Mouse (Mus musculus): ENCODE data around the gene Slain1. TPM values are rescaled to one million over a fixed set of nuclear protein-coding genes. Genes with fewer than 3 reads are reported as not detected.

The Slain1 gene
- total and polyA plus RNA-seq, 2 experiments from 2014 or later: 15.0 to 59.5 TPM

DNA sequence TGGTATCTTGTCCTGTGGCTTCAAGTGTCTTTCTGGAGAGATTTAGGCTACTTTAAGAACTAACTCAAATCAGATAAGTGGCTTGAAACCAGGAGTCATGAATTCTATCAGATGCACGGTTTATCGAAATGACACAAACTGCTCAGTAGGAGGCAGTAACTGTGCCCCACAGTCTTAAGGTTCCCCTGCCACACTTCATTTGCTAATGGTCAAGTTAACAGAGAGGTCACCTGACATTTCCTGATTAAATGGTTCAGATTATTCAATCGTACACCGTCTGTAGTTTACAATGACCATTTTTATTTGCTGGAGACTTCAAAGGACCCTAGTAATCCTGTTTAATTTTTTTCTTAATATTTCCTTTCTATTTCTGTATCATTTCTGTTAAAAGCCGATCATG lies 68.4 kb downstream of the Slain1 start:
- no peak for TF ChIP-seq CTCF (IDR thresholded peaks at IDR 0.05; ENCODE audit: low read depth)
- H3K27ac ChIP-seq: no peak overlapping the region
- ATAC-seq: no peak
- 37% methylated on average over 5 of the region's 5 CpGs for WGBS
- no peaks in the 10 kb centered on the region for H3K36me3 ChIP-seq (ENCODE audit: insufficient read depth, low read length)
- no peak overlapping the region for H3K4me3 ChIP-seq (ENCODE audit: low read length)
- no peak overlapping the region for H3K9ac ChIP-seq (replicated peaks; ENCODE audit: low read length)
- no peaks in the 10 kb centered on the region for H3K4me1 ChIP-seq (ENCODE audit: insufficient read depth, low read length)
- DNase-seq (ENCODE audit: low spot score): no peak
- H3K4me2 ChIP-seq (ENCODE audit: low read depth, low read length): no peak overlapping the region
- H3K9me3 ChIP-seq (ENCODE audit: low read length): no peaks in the 10 kb centered on the region
- H3K27me3 ChIP-seq (ENCODE audit: insufficient read depth, low read length): no peaks in the 10 kb centered on the region

- WGBS: 10% methylated on average over 15 of the region's 15 CpGs
- peak overlapping the region; percentile 46 for H3K4me2 ChIP-seq (ENCODE audit: low read depth, low read length)
- peak overlapping the region; percentile 14 for H3K4me3 ChIP-seq (ENCODE audit: low read length)
- H3K4me1 ChIP-seq (ENCODE audit: insufficient read depth, low read length): no peaks in the 10 kb centered on the region
- no peaks in the 10 kb centered on the region for H3K9me3 ChIP-seq (ENCODE audit: low read length)
- TF ChIP-seq CTCF (IDR thresholded peaks at IDR 0.05; ENCODE audit: low read depth): peak; percentile 91
- ATAC-seq: peak; percentile 91
- no peaks in the 10 kb centered on the region for H3K36me3 ChIP-seq (ENCODE audit: insufficient read depth, low read length)
- no peaks in the 10 kb centered on the region for H3K27me3 ChIP-seq (ENCODE audit: insufficient read depth, low read length)
- peak; percentile 95 for DNase-seq (ENCODE audit: low spot score)
- H3K27ac ChIP-seq: peak overlapping the region; percentile 74
- peak overlapping the region; percentile 26; the same call in 1 of the 2 replicates for H3K9ac ChIP-seq (replicated peaks; ENCODE audit: low read length)
Observed at GRCm38 (mm10) chr14:103718836-103719575, 69.0 kb downstream of the Slain1 start.

DNA sequence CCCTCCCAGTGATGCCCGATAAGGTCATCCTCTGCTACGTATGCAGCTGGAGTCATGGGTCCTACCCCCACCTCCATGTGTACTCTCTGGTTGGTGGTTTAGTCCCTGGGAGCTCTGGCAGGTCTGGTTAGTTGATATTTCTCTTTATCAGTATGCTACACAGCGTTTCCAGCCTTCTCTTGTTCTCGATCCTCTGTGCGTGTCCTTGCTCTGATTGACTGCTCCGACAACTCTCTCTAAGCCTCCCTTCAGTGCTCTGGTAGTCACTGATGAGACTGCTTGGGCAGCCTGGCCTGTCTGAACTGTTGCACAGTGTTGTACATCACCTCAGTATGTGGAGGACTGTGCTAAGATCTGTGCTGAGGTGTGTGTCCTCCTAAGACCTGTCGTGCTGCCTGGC lies 70.1 kb downstream of the Slain1 start:
- Histone ChIP-seq H3K4me2 (ENCODE audit: low read depth, low read length) (no peak overlapping the region), H3K36me3 (ENCODE audit: insufficient read depth, low read length) (no peaks in the 10 kb centered on the region), H3K27ac (no peak overlapping the region; the same call in 1 of the 2 replicates), H3K4me1 (ENCODE audit: insufficient read depth, low read length) (no peaks in the 10 kb centered on the region), H3K4me3 (ENCODE audit: low read length) (no peak overlapping the region), H3K9me3 (ENCODE audit: low read length) (no peaks in the 10 kb centered on the region), H3K9ac (replicated peaks; ENCODE audit: low read length) (no peak overlapping the region), H3K27me3 (ENCODE audit: insufficient read depth, low read length) (no peaks in the 10 kb centered on the region)
- DNase-seq (ENCODE audit: low spot score) (no peak), ATAC-seq (peak; percentile 27; the same call in 1 of the 2 replicates)
- 48% methylated on average over 7 of the region's 7 CpGs for WGBS
- TF ChIP-seq CTCF (IDR thresholded peaks at IDR 0.05; ENCODE audit: low read depth): no peak

GRCm38 (mm10) chr14:103720637-103721355 lies 70.8 kb downstream of the Slain1 start:
- Histone ChIP-seq H3K4me3 (ENCODE audit: low read length) (no peak overlapping the region), H3K9ac (replicated peaks; ENCODE audit: low read length) (no peak overlapping the region), H3K4me1 (ENCODE audit: insufficient read depth, low read length) (no peaks in the 10 kb centered on the region), H3K36me3 (ENCODE audit: insufficient read depth, low read length) (no peaks in the 10 kb centered on the region), H3K27ac (no peak overlapping the region), H3K9me3 (ENCODE audit: low read length) (no peaks in the 10 kb centered on the region), H3K4me2 (ENCODE audit: low read depth, low read length) (no peak overlapping the region), H3K27me3 (ENCODE audit: insufficient read depth, low read length) (no peaks in the 10 kb centered on the region)
- DNase-seq (ENCODE audit: low spot score) (peak; percentile 90), ATAC-seq (peak; percentile 50)
- 54% methylated on average over 13 of the region's 13 CpGs for WGBS
- peak; percentile 78 for TF ChIP-seq CTCF (IDR thresholded peaks at IDR 0.05; ENCODE audit: low read depth)

DNA sequence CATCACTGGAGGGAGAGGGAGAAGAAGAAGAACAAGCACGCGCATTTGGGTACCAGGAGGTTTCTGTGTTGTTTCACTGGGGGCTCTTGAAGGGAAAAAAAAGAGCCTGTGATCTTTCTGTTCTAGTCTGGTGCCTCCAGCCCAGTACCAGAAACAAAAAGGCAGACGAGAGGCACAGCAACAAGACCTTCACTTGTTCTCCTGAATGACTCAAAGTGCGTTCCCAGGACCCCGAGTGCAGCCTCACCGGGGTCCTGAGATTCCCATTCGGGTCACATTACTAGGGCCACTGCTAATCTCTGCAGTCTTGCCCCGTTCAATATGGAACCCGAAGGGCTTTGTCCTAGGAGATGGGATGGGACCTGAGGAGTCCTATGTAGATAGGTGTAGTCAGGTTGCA lies 73.3 kb downstream of the Slain1 start:
- H3K4me2 ChIP-seq (ENCODE audit: low read depth, low read length): no peak overlapping the region
- H3K27ac ChIP-seq: no peak overlapping the region
- no peaks in the 10 kb centered on the region for H3K27me3 ChIP-seq (ENCODE audit: insufficient read depth, low read length)
- WGBS: 55% methylated on average over 9 of the region's 9 CpGs
- ATAC-seq (no peak), DNase-seq (ENCODE audit: low spot score) (no peak)
- TF ChIP-seq CTCF (IDR thresholded peaks at IDR 0.05; ENCODE audit: low read depth): no peak
- no peak overlapping the region for H3K4me3 ChIP-seq (ENCODE audit: low read length)
- H3K9ac ChIP-seq (replicated peaks; ENCODE audit: low read length): no peak overlapping the region
- no peaks in the 10 kb centered on the region for H3K9me3 ChIP-seq (ENCODE audit: low read length)
- no peaks in the 10 kb centered on the region for H3K36me3 ChIP-seq (ENCODE audit: insufficient read depth, low read length)
- H3K4me1 ChIP-seq (ENCODE audit: insufficient read depth, low read length): no peaks in the 10 kb centered on the region

DNA sequence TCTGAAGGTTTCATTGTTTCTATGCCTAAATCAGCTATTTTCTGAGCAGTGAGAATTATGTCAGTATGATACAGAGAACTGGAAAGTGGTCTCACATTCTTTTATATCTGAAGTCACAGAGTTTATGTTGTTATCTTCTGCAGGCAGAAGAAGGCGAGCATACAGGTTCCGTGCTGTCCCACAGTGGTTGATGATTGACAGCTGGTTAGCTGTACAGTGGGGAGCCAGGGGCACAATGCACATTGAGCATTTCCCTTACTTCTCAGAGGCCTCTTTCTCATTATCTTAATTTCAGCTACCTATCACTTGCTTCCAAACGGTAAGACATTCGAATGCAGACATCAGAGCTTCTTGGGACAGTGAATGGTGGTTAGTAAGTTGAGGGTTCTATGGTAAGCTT lies 73.8 kb downstream of the Slain1 start:
- Histone ChIP-seq H3K27ac (no peak overlapping the region), H3K27me3 (ENCODE audit: insufficient read depth, low read length) (no peaks in the 10 kb centered on the region), H3K9ac (replicated peaks; ENCODE audit: low read length) (no peak overlapping the region), H3K4me1 (ENCODE audit: insufficient read depth, low read length) (no peaks in the 10 kb centered on the region), H3K36me3 (ENCODE audit: insufficient read depth, low read length) (no peaks in the 10 kb centered on the region), H3K4me3 (ENCODE audit: low read length) (no peak overlapping the region), H3K9me3 (ENCODE audit: low read length) (no peaks in the 10 kb centered on the region), H3K4me2 (ENCODE audit: low read depth, low read length) (no peak overlapping the region)
- DNase-seq (ENCODE audit: low spot score) (no peak), ATAC-seq (no peak)
- no peak for TF ChIP-seq CTCF (IDR thresholded peaks at IDR 0.05; ENCODE audit: low read depth)
- 61% methylated on average over 4 of the region's 4 CpGs for WGBS

- ATAC-seq (no peak), DNase-seq (ENCODE audit: low spot score) (no peak)
- H3K9ac ChIP-seq (replicated peaks; ENCODE audit: low read length): no peak overlapping the region
- H3K4me1 ChIP-seq (ENCODE audit: insufficient read depth, low read length): no peaks in the 10 kb centered on the region
- no peaks in the 10 kb centered on the region for H3K9me3 ChIP-seq (ENCODE audit: low read length)
- no peak overlapping the region for H3K4me3 ChIP-seq (ENCODE audit: low read length)
- H3K27me3 ChIP-seq (ENCODE audit: insufficient read depth, low read length): no peaks in the 10 kb centered on the region
- WGBS: 90% methylated on average over 8 of the region's 8 CpGs
- H3K36me3 ChIP-seq (ENCODE audit: insufficient read depth, low read length): no peaks in the 10 kb centered on the region
- no peak for TF ChIP-seq CTCF (IDR thresholded peaks at IDR 0.05; ENCODE audit: low read depth)
- H3K4me2 ChIP-seq (ENCODE audit: low read depth, low read length): no peak overlapping the region
- H3K27ac ChIP-seq: no peak overlapping the region
Observed at GRCm38 (mm10) chr14:103728506-103728905, 78.5 kb downstream of the Slain1 start.
